Mouse (Mus musculus) liver, embryonic 14.5 days (tissue): ENCODE data around the gene Nrsn2. TPM values are rescaled to one million over a fixed set of nuclear protein-coding genes. Genes with fewer than 3 reads are reported as not detected.

Experiments used
- ATAC-seq: fragments of 200-750 bp; cut with Nextera tagmentation; 2 replicates; pipeline ENCODE4 v1.8.0; 2017; ENCODE audit warnings: moderate number of reproducible peaks, mild to moderate bottlenecking, moderate library complexity; ENCODE audit not compliant: insufficient read depth
- DNase-seq, 3 experiments: peaks; one replicate each; pipeline ENCODE4 v3.0.0-alpha.2; 2012 to 2013; ENCODE audit warnings: low read depth in 3 of 3, low spot score in 3 of 3
- H3K27ac ChIP-seq: fragments of 300-500 bp; sonication (generic); 2 replicates; pipeline ENCODE4 v1.5.1; 2014; ENCODE audit warnings: moderate library complexity, mild to moderate bottlenecking, control low read depth, inconsistent platforms
- H3K27me3 ChIP-seq: fragments of 300-500 bp; sonication (generic); 2 replicates; pipeline ENCODE4 v1.6.1; 2014; ENCODE audit warnings: mild to moderate bottlenecking, low read length, moderate library complexity; ENCODE audit not compliant: control insufficient read depth, insufficient read depth
- H3K36me3 ChIP-seq: fragments of 300-500 bp; sonication (generic); replicated peaks from 2 replicates; pipeline ENCODE4 v1.6.1; 2014; ENCODE audit warnings: low read depth; ENCODE audit not compliant: control insufficient read depth, insufficient read depth
- H3K4me1 ChIP-seq, 2 experiments: fragments of 200-500 bp in 1 of 2; fragments of 300-500 bp in 1 of 2; sonication (generic) in 1 of 2; replicated peaks; 2 replicates each; pipeline ENCODE4 v1.6.1; 2012 to 2014; ENCODE audit warnings: antibody characterized with exemption in 1 of 2, inconsistent platforms in 1 of 2, low read length in 1 of 2; ENCODE audit not compliant: control insufficient read depth in 2 of 2, insufficient read depth in 2 of 2
- H3K4me2 ChIP-seq: fragments of 300-500 bp; sonication (generic); 2 replicates; pipeline ENCODE4 v1.6.1; 2014; ENCODE audit warnings: low read depth, mild to moderate bottlenecking, control low read depth, moderate library complexity
- H3K4me3 ChIP-seq, 2 experiments: fragments of 200-500 bp in 1 of 2; fragments of 300-500 bp in 1 of 2; sonication (generic) in 1 of 2; 2 replicates each; pipeline ENCODE4 v1.5.1; 2012 to 2014; ENCODE audit warnings: low read depth in 2 of 2, low read length in 2 of 2, mild to moderate bottlenecking in 2 of 2, control low read depth in 1 of 2, inconsistent platforms in 1 of 2, moderate library complexity in 1 of 2; ENCODE audit not compliant: insufficient read depth in 1 of 2
- H3K9ac ChIP-seq: fragments of 300-500 bp; sonication (generic); replicated peaks from 2 replicates; pipeline ENCODE4 v1.6.1; 2014; ENCODE audit warnings: mild to moderate bottlenecking, control low read depth, moderate library complexity
- H3K9me3 ChIP-seq: fragments of 300-500 bp; sonication (generic); 2 replicates; pipeline ENCODE4 v1.6.1; 2016; ENCODE audit warnings: low read length, mixed read lengths; ENCODE audit not compliant: control insufficient read depth
- CTCF ChIP-seq: IDR thresholded peaks from 2 replicates; pipeline ENCODE4 v1.5.1; 2016; ENCODE audit warnings: antibody characterized with exemption, low read depth, control low read depth
- EP300 ChIP-seq: IDR thresholded peaks from 2 replicates; pipeline ENCODE4 v1.6.1; 2016; ENCODE audit warnings: antibody characterized with exemption, low read depth
- WGBS: fragments of 180-500 bp; shearing (Covaris S2); extraction: QIAGEN DNeasy Blood & Tissue Kit; methylation state at CpG from one replicate; pipeline ENCODE4 v1.1.7; 2014; ENCODE audit not compliant: insufficient replicate concordance; 5-methylcytosine and 5-hydroxymethylcytosine counted together
- polyA plus RNA-seq, 2 experiments: library from polyadenylated mRNA; depleted of rRNA in 1 of 2; stranded (reverse) in 1 of 2; unstranded in 1 of 2; fragments of >200 nt; fragmentation: Nextera tagmentation in 1 of 2; extraction: Ambion mirVana in 1 of 2; gene quantifications; 2 replicates each; pipeline versions ENCODE4 v1.2.1 to v1.2.3; 2012 to 2014

Gene Nrsn2
- polyA plus RNA-seq, 2 experiments: not detected

GRCm38 (mm10) chr2:152344909-152345308 lies 31.5 kb downstream of the Nrsn2 start:
- no peak for ATAC-seq
- H3K9me3 ChIP-seq: no peaks in the 10 kb centered on the region
- no peak overlapping the region for H3K9ac ChIP-seq
- H3K4me1 ChIP-seq: peaks cover 16 to 41% of the 10 kb centered on the region in 2 experiments
- H3K27me3 ChIP-seq: no peaks in the 10 kb centered on the region
- no peak overlapping the region for H3K27ac ChIP-seq
- TF ChIP-seq CTCF: no peak
- no peak for TF ChIP-seq EP300
- H3K4me2 ChIP-seq: no peak overlapping the region
- H3K4me3 ChIP-seq: no peak overlapping the region
- WGBS: 73% methylated on average over 5 of the region's 5 CpGs
- no peak for DNase-seq
- no peaks in the 10 kb centered on the region for H3K36me3 ChIP-seq

- TF ChIP-seq EP300 (no peak), CTCF (no peak)
- H3K27ac ChIP-seq: no peak overlapping the region
- DNase-seq: no peak
- WGBS: 17% methylated on average over 10 of the region's 10 CpGs
- H3K4me1 ChIP-seq: peaks cover 15 to 36% of the 10 kb centered on the region in 2 experiments
- peak overlapping the region; percentile 71 for H3K4me2 ChIP-seq
- no peak overlapping the region; the same call in 1 of the 2 replicates for H3K9ac ChIP-seq
- H3K36me3 ChIP-seq: no peaks in the 10 kb centered on the region
- no peaks in the 10 kb centered on the region for H3K27me3 ChIP-seq
- H3K9me3 ChIP-seq: no peaks in the 10 kb centered on the region
- peak overlapping the region; percentile 52 to 66; a peak in 3 of 4 replicates for H3K4me3 ChIP-seq
- ATAC-seq: no peak
These were observed 32.1 kb downstream of the Nrsn2 start for GRCm38 (mm10) chr2:152344361-152344760.

- peak within 1 kb of the TSS; percentile 39 for H3K9ac ChIP-seq
- peak within 1 kb of the TSS; percentile 71 for H3K4me2 ChIP-seq
- no peak within 1 kb of the TSS for H3K27ac ChIP-seq
- peaks cover 12 to 31% of the 10 kb centered on the region in 2 experiments for H3K4me1 ChIP-seq
- ATAC-seq (peak; percentile 76), DNase-seq (peak; percentile 58 to 74 (median 71))
- peak; percentile 48 for TF ChIP-seq EP300
- peak; percentile 89 for TF ChIP-seq CTCF
- no peaks in the 10 kb centered on the region for H3K9me3 ChIP-seq
- H3K27me3 ChIP-seq: no peaks in the 10 kb centered on the region
- H3K36me3 ChIP-seq: no peaks in the 10 kb centered on the region
- WGBS: under 1% methylated on average over 51 of the region's 52 CpGs
- peak within 1 kb of the TSS; percentile 52 to 66 for H3K4me3 ChIP-seq
These were observed 32.9 kb downstream of the Nrsn2 start, which contains the start of gene Trib3 for GRCm38 (mm10) chr2:152343329-152344213. Trib3 (minus strand) TSS chr2:152344032.

GRCm38 (mm10) chr2:152339631-152340179 lies 36.7 kb downstream of the Nrsn2 start:
- Histone ChIP-seq H3K9ac (no peak overlapping the region), H3K4me2 (no peak overlapping the region), H3K36me3 (no peaks in the 10 kb centered on the region), H3K4me3 (no peak overlapping the region), H3K9me3 (no peaks in the 10 kb centered on the region), H3K4me1 (peaks cover 0 to 8% of the 10 kb centered on the region in 2 experiments; a peak in 3 of 4 replicates), H3K27ac (no peak overlapping the region), H3K27me3 (no peaks in the 10 kb centered on the region)
- TF ChIP-seq CTCF (no peak), EP300 (no peak)
- DNase-seq (no peak), ATAC-seq (no peak)
- WGBS: 79% methylated on average over 22 of the region's 22 CpGs

GRCm38 (mm10) chr2:152338319-152338718 lies 38.1 kb downstream of the Nrsn2 start:
- WGBS: 78% methylated on average over 13 of the region's 13 CpGs
- H3K9me3 ChIP-seq: no peaks in the 10 kb centered on the region
- no peak for ATAC-seq
- H3K36me3 ChIP-seq: no peaks in the 10 kb centered on the region
- H3K4me1 ChIP-seq: peaks cover 0 to 3% of the 10 kb centered on the region in 2 experiments; a peak in 2 of 4 replicates
- no peak for DNase-seq
- H3K27ac ChIP-seq: no peak overlapping the region
- no peak overlapping the region for H3K4me3 ChIP-seq
- no peak overlapping the region for H3K4me2 ChIP-seq
- TF ChIP-seq EP300 (no peak), CTCF (no peak)
- no peaks in the 10 kb centered on the region for H3K27me3 ChIP-seq
- no peak overlapping the region for H3K9ac ChIP-seq
